Mouse (Mus musculus) MEL (cell line): ENCODE measurements at regions not wholly inside any gene's neighbourhood (a gene's known extent, or its start where the extent isn't known, plus 50 kb on each side); places are given as distances from the start of the nearest gene placed in this dataset.

Experiments
- CTCF ChIP-seq, 3 experiments: IDR thresholded peaks in 2 of 3; conservative IDR thresholded peaks in 1 of 3; 2 replicates each; pipeline ENCODE4 v1.5.1; 2011 to 2012; ENCODE audit warnings: low read length in 3 of 3, low read depth in 2 of 3, mild to moderate bottlenecking in 2 of 3, improper control_type of control experiment in 1 of 3, inconsistent platforms in 1 of 3, mixed read lengths in 1 of 3, moderate library complexity in 1 of 3; ENCODE audit not compliant: control insufficient read depth in 1 of 3, insufficient read depth in 1 of 3, poor library complexity in 1 of 3, severe bottlenecking in 1 of 3
- NELFE ChIP-seq: IDR thresholded peaks from 2 replicates; pipeline ENCODE4 v1.6.1; 2011; ENCODE audit warnings: low read depth, low read length, improper control_type of control experiment
- POLR2A ChIP-seq, 2 experiments: IDR thresholded peaks; 2 replicates each; pipeline ENCODE4 v1.6.1; 2011 to 2012; ENCODE audit warnings: low read length in 2 of 2, mild to moderate bottlenecking in 2 of 2, control low read depth in 1 of 2, improper control_type of control experiment in 1 of 2, low read depth in 1 of 2, moderate library complexity in 1 of 2; ENCODE audit not compliant: control insufficient read depth in 1 of 2, insufficient read depth in 1 of 2, poor library complexity in 1 of 2
- POLR2AphosphoS5 ChIP-seq: IDR thresholded peaks from 2 replicates; pipeline ENCODE4 v1.6.1; 2012; ENCODE audit warnings: low read depth, borderline replicate concordance, mild to moderate bottlenecking, inconsistent platforms, low read length, moderate library complexity, mixed read lengths

- TF ChIP-seq CTCF (IDR thresholded peaks at IDR 0.05 in 2 of 3, conservative IDR thresholded peaks at IDR 0.05 in 1 of 3; ENCODE audit: control insufficient read depth in 1 of 3, insufficient read depth in 1 of 3, low read depth in 2 of 3, low read length in 3 of 3, poor library complexity in 1 of 3, severe bottlenecking in 1 of 3) (no peak), NELFE (no peak), POLR2A (IDR thresholded peaks at IDR 0.05; ENCODE audit: control insufficient read depth in 1 of 2, insufficient read depth in 1 of 2, low read depth in 1 of 2, low read length in 2 of 2, poor library complexity in 1 of 2) (no peak), POLR2AphosphoS5 (no peak)
Observed at GRCm38 (mm10) chr11:45219239-45219638, 602.1 kb downstream of the Ebf1 start.
